Mouse (Mus musculus) midbrain, postnatal 0 days (tissue): ENCODE data around the gene Zfp600. TPM values are rescaled to one million over a fixed set of nuclear protein-coding genes. Genes with fewer than 3 reads are reported as not detected.
"Not testable (repeated sequence)": the region's sequence is repeated elsewhere in the genome, so short reads cannot be mapped to it uniquely, and the experiment has no call there.

ENCODE experiments used
- ATAC-seq: fragments of 200-750 bp; cut with Nextera tagmentation; 2 replicates; pipeline ENCODE4 v1.8.0; 2017; ENCODE audit warnings: moderate number of reproducible peaks, mild to moderate bottlenecking, moderate TSS enrichment, moderate library complexity; ENCODE audit not compliant: low FRiP score
- DNase-seq: peaks from one replicate; pipeline ENCODE4 v3.0.0-alpha.2; 2015; ENCODE audit warnings: low spot score
- H3K27ac ChIP-seq: fragments of 300-500 bp; sonication (generic); 2 replicates; pipeline ENCODE4 v1.5.1; 2014; ENCODE audit warnings: low read depth, mild to moderate bottlenecking, low read length, mixed read lengths
- H3K27me3 ChIP-seq: fragments of 300-500 bp; sonication (generic); 2 replicates; pipeline ENCODE4 v1.6.1; 2014; ENCODE audit warnings: low read length, control low read depth, mixed read lengths; ENCODE audit not compliant: insufficient read depth
- H3K36me3 ChIP-seq: fragments of 300-500 bp; sonication (generic); 2 replicates; pipeline ENCODE4 v1.6.1; 2014; ENCODE audit warnings: low read length, control low read depth, mixed read lengths; ENCODE audit not compliant: insufficient read depth
- H3K4me1 ChIP-seq: fragments of 300-500 bp; sonication (generic); 2 replicates; pipeline ENCODE4 v1.6.1; 2014; ENCODE audit warnings: mild to moderate bottlenecking, control low read depth, antibody characterized with exemption, low read length, mixed read lengths; ENCODE audit not compliant: insufficient read depth
- H3K4me2 ChIP-seq: fragments of 300-500 bp; sonication (generic); 2 replicates; pipeline ENCODE4 v1.6.1; 2014; ENCODE audit warnings: low read depth, mild to moderate bottlenecking, low read length, mixed read lengths; ENCODE audit not compliant: poor library complexity, severe bottlenecking
- H3K4me3 ChIP-seq: fragments of 300-500 bp; sonication (generic); 2 replicates; pipeline ENCODE4 v1.5.1; 2014; ENCODE audit warnings: low read depth, mild to moderate bottlenecking, low read length, moderate library complexity
- H3K9ac ChIP-seq: fragments of 300-500 bp; sonication (generic); replicated peaks from 2 replicates; pipeline ENCODE4 v1.6.1; 2014; ENCODE audit warnings: mild to moderate bottlenecking, low read length, moderate library complexity, mixed read lengths; ENCODE audit not compliant: poor library complexity, severe bottlenecking
- H3K9me3 ChIP-seq: fragments of 300-500 bp; sonication (generic); 2 replicates; pipeline ENCODE4 v1.6.1; 2016; ENCODE audit warnings: low read length, control low read depth
- WGBS: fragments of 180-500 bp; shearing (Covaris S2); extraction: QIAGEN DNeasy Blood & Tissue Kit; methylation state at CpG from one replicate; pipeline ENCODE4 v1.1.7; 2014; 5-methylcytosine and 5-hydroxymethylcytosine counted together
- polyA plus RNA-seq: library from polyadenylated mRNA; unstranded; fragments of >200 nt; fragmentation: Nextera tagmentation; extraction: Ambion mirVana; gene quantifications from 2 replicates; pipeline ENCODE4 v1.2.1, GENCODE M21; 2015
- total RNA-seq: library from RNA; depleted of rRNA; stranded (reverse); fragments of >200 nt; gene quantifications from 2 replicates; pipeline ENCODE4 v1.2.3, GENCODE M21; 2014; rRNA removed

Gene Zfp600
- total RNA-seq (not detected in 2 replicates), polyA plus RNA-seq (not detected in 2 replicates)

DNA sequence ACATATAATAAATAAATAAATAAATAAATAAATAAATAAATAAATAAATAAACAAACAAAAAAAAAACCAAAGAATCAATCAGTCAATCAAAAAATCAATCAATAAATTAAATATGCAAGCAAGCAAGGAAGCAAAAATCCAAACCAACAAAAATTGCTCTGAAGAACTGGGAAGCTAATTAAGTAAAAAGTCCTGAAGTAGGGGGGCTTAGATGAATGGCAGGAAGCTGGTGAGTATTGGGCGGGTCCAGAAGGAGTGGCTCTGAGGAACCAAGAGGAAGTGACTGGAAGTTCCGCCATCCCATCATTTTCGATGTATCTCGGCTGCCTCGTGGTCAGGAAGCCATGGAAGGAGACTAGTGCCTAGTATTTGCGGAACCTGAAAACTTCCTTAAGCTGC lies at the start of gene Zfp600:
Zfp600 (plus strand) TSS at position 301 of the 400 bp plus-strand sequence.
- H3K4me1 ChIP-seq, DNase-seq, H3K4me2 ChIP-seq, ATAC-seq, H3K27me3 ChIP-seq, H3K27ac ChIP-seq, H3K9ac ChIP-seq, H3K9me3 ChIP-seq, H3K36me3 ChIP-seq, H3K4me3 ChIP-seq: not testable (repeated sequence)
- WGBS, result no CpG with 5 or more reads among the region's 6 CpGs

DNA sequence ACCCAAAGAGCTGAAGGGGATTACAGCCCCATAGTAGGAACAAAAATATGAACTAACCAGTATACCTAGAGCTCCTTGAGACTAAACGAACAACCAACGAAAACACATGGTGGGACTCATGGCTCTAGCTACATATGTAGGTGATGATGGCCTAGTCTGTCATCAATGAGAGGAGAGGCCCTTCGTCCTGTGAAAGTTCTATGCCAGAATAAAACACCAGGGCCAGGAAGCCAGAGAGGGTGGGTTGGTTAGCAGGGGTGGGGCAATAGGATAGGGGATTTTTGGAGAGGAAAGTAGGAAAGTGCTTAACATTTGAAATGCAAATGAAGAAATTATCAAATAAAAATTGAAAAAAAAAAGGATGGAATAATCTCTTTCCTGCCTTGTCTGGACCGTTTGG lies 6.3 kb downstream of the Zfp600 start:
- not testable (repeated sequence) for H3K4me1 ChIP-seq, ATAC-seq, DNase-seq, H3K9ac ChIP-seq, H3K36me3 ChIP-seq, H3K4me3 ChIP-seq, H3K4me2 ChIP-seq, H3K9me3 ChIP-seq, H3K27me3 ChIP-seq, H3K27ac ChIP-seq
- WGBS, result 89% methylated on average over 2 of the region's 4 CpGs

DNA sequence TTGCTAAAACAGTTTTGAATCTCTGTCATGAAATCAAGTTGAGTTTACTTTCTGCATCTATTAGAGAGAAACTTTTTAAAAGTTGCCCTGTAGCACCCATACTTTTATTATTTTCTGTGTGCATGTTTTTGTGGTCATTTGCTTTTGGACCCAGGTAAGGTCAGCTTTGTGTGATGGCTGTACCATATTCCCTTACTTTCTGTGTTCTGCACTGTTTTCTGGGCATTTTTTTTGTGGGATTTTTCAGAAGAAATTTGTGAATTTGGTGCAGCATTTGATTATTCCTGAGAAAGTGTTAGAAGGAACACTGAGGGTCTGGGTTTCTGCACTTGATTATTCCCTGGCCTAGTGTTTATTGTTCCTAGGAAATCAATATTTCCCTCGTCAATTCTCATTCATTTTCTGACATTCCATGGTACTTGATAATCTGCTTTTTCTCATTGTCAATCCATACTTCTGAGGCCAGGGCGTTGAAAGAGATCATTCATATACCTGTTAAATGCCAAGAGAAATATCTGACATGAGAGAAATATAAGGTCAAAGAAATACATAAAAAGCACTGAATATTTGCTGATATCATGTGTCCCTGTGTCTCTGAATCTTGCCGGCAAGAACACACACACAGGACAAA lies 10.7 kb downstream of the Zfp600 start:
- not testable (repeated sequence) for H3K36me3 ChIP-seq, H3K27me3 ChIP-seq, H3K9ac ChIP-seq, H3K4me1 ChIP-seq, H3K4me3 ChIP-seq, DNase-seq, H3K4me2 ChIP-seq, H3K27ac ChIP-seq
- ATAC-seq, result peak; percentile 42
- H3K9me3 ChIP-seq, result peaks cover 14% of the 10 kb centered on the region
- whole genome bisulfite sequencing, result 77% methylated on average over 3 of the region's 3 CpGs

DNA sequence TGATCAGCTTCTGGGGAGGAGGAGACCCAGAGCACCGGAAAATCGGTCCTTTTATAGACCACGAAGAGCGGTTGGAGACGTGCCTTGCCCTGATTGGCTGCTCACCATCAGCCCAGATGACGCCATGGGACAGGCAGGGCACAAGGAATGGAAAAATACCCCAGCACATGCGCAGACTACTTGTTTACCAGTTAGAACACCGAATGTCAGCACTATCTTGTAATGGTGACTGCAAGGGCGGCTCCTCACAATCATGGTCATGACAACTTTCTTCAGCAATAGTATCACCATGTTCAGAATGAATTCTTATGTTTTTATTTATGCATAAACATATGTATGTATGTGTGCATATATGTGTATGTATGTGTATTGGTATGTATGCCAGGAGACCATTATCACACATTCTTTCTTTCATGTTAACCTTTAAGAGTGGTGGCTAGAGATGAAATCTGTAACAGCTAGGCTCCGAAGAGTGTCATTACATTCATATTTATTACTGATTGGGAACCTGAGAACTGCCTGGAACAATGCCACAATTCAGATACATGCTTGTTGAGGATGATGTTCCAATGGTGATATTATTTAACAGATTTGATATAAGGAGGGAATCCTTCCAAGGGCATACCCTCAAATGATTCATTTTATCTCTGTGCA lies 11.4 kb downstream of the Zfp600 start:
- 82% methylated on average over 10 of the region's 10 CpGs for WGBS
- peak; percentile 68 for ATAC-seq

DNA sequence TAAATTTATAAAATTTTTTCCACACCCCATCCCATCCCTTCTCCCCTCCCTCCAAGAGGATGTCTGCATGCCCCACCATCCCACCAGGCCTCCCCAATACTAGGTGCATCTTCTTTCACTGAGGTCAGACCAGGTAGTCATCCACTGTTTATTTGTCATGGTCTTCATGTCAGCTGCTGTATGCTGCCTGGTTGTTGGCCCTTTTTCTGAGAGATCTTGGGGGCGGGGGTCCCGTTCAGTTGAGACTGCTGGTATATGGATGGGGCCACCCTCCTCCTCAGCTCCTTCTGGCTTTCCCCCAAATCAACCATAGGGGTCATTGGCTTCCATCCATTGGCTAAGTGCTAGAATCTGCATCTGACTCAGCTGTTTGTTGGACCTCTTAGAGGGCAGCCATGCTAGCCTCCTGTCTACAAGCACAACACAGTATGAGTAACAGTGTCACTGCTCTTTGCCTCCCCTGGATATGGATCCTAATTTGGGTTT lies 12.1 kb downstream of the Zfp600 start:
- H3K9me3 ChIP-seq, result peaks cover 21% of the 10 kb centered on the region
- not testable (repeated sequence) for H3K27me3 ChIP-seq, H3K36me3 ChIP-seq, H3K9ac ChIP-seq, H3K4me2 ChIP-seq, H3K4me3 ChIP-seq, H3K27ac ChIP-seq, DNase-seq, H3K4me1 ChIP-seq
- peak; percentile 58 for ATAC-seq
- no CpG with 5 or more reads among the region's 2 CpGs for WGBS

More for the DNA sequence above, 11.4 kb downstream of the Zfp600 start:
- H3K4me1 ChIP-seq, H3K4me2 ChIP-seq, H3K27me3 ChIP-seq, H3K27ac ChIP-seq, DNase-seq, H3K36me3 ChIP-seq, H3K4me3 ChIP-seq, H3K9ac ChIP-seq: not testable (repeated sequence)
- H3K9me3 ChIP-seq, result peaks cover 15% of the 10 kb centered on the region

DNA sequence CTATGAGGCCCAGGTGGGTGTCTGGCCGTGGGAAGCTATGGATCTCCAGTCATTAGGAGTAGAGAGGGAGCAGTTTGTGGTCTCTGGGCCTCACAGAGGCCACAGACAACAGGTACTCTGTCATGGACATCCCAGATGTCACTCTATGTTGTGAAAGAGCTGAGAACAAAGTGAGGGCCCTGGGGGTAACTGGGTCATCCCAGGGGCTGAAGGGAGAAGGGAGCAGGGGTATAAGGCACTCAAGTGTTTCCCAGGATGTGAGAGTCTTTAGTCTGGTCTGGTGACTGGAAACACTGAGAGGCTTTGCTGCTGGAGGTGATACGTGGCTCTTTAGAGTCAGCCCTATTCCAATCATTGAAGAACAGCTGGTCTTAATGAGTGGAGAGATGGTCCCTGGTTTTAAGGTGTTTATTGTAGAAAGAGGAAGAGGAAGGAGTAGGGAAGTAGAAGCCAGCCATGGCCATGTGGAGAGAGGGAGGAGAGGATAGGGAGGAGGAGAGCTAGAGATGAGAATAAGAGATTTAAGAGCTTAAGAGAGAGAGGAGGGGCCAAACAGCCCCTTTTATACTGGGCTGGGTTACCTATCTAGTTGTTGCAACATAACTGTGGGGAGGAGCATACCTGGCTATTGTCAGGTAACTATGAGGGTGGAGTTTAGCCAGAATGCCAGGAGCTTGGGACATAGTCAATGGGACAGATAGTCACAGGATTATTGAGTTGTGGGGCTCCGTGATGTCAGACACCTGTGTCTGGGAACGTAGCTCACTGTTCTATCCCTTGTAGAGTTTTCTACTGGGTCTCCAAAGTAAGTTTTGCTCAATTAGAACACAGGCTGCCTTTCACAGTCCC lies 17.0 kb downstream of the Zfp600 start:
- H3K9me3 ChIP-seq, result peaks cover 14% of the 10 kb centered on the region
- DNase-seq, H3K4me2 ChIP-seq, H3K4me3 ChIP-seq, H3K36me3 ChIP-seq, H3K27me3 ChIP-seq, H3K9ac ChIP-seq, H3K27ac ChIP-seq, H3K4me1 ChIP-seq: not testable (repeated sequence)
- ATAC-seq, result peak; percentile 79
- 61% methylated on average over 3 of the region's 4 CpGs for WGBS

DNA sequence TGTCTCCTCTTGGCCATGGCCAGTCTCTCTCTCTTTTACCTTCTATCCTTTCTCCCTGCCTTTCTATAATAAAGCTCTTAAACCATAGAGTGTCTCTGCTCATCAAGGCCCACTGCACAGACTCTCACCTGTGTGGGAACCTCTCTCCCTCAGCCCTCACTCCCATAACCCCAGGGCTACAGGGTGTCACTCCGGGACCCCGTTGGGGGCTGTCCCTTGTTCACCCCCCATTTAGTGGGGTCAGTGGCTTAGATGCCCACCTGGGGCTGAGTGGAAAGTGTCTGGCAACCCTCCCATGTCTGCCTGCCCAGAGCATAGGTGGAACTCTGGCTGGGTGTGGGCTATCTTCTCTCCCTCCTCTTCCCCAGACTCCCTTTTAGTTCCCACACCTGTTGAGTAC lies 47.7 kb downstream of the Zfp600 start:
- not testable (repeated sequence) for H3K4me3 ChIP-seq, H3K4me1 ChIP-seq, H3K27me3 ChIP-seq, H3K4me2 ChIP-seq, H3K9me3 ChIP-seq, DNase-seq, H3K27ac ChIP-seq, H3K36me3 ChIP-seq, H3K9ac ChIP-seq, ATAC-seq
- WGBS, result 87% methylated on average over 2 of the region's 2 CpGs

DNA sequence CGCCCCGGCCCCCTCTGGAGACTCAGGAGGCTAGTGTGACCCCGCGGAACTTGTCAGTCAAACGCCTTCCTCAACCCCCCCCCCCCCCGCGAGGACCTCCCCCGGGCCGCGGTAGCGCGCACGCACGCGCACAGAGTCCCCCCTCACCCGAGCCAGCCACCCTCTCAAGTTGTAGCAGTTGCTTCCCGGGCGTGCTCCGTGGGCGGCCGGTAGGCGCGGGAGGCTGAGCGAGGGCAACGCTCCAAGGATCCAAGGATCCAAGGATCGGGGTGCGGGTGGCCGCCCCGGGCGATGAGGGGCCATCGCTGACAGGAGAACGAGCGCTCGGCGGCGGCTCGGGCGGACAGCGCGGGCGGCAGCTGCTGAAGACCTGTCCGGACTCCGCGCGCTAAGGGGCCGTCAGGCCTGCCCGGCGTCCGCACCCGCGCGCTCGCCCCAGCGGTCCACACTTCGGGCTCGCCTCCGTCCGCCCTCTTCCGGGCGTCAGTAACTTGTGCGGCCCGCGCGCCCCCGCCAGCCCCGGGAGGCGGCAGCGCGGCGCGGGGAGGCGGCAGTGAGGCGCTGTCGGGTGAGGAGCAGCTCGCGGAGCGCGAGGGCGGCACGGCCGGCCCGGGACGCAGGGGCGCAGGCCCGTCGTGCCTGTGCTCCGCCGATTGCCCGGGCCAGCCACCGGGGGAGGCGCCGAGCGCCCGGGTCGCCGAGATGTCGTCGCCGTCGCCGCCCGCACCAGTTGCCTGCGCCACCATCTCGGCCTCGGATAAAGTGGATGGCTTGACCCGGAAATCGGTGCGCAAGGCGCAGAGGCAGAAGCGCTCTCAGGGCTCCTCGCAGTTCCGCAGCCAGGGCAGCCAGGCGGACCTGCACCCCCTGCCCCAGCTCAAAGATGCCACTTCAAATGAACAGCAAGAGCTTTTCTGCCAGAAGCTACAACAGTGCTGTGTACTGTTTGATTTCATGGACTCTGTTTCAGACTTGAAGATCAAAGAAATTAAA lies 82.9 kb downstream of the Zfp600 start:
- not testable (repeated sequence) for H3K9ac ChIP-seq, H3K27me3 ChIP-seq, DNase-seq, H3K27ac ChIP-seq, H3K4me1 ChIP-seq, H3K4me2 ChIP-seq, H3K4me3 ChIP-seq, H3K9me3 ChIP-seq, H3K36me3 ChIP-seq
- ATAC-seq, result peak; percentile 80
- 12% methylated on average over 18 of the region's 113 CpGs for WGBS
